In the genomic region with DNA sequence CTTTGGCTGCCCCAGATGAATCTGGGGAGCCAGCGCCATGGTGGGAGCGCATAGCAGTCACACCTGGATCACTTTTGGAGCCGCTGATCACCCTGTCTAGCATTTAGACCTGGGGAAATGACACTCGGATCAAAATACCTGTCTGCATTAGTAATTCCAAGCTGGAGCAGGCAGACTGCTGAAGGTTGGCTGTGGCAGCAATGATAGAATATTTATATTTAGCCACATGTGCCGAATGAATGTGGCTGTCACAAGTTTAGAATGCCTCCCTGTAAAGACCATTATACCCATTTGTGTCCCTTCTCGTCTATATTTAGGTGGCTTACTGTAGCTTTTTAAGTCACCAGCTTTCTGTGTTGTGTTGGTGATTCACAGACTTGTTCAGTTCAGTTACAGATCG, we compare ENCODE assay signal across 9 mouse cellular contexts. TPM values are rescaled to one million over a fixed set of nuclear protein-coding genes. Genes with fewer than 3 reads are reported as not detected.
DNase-seq lines count a peak whose midpoint lies in the region; ATAC-seq and TF ChIP-seq lines count a peak whose summit lies in the region.
"Had no signal": no experiment of that assay in that cellular context is flagged by ENCODE, and none has a peak within 500 bp of the region (broad histone marks: within the 10 kb centered on the region; RNA-seq: fewer than 3 reads in every experiment).

No protein-coding gene starts in this region.

- no peaks in the 10 kb centered on the region for H3K36me3 ChIP-seq in kidney, embryonic 14.5 days (ENCODE audit: control insufficient read depth, insufficient read depth, low read length)
- no peaks in the 10 kb centered on the region for H3K36me3 ChIP-seq in heart, embryonic 11.5 days (ENCODE audit: control insufficient read depth, insufficient read depth, low read length)
- no peaks in the 10 kb centered on the region for H3K36me3 ChIP-seq in liver, embryonic 13.5 days

- intact Hi-C loops in gastrocnemius, postnatal 14 days (cut with DNase I; ENCODE audit: low total_unique reads) = no loop called here

- TF ChIP-seq POLR2A in cortical plate, adult 2 months (IDR thresholded peaks at IDR 0.05; ENCODE audit: extremely low read depth, insufficient read depth, low read length) = no peak

- TF ChIP-seq CTCF in cortical plate, adult 2 months (IDR thresholded peaks at IDR 0.05; ENCODE audit: extremely low read depth, insufficient read depth, low read length) = no peak

- H3K27ac ChIP-seq in kidney, embryonic 14.5 days (ENCODE audit: low read depth, low read length) = no peak overlapping the region
- 0 out of 2 replicates have a peak overlapping the region, but pooled peaks have one; percentile 31 for H3K27ac ChIP-seq in cortical plate, adult 2 months (ENCODE audit: insufficient read depth, low read length)
- H3K27ac ChIP-seq in heart, embryonic 11.5 days (ENCODE audit: low read depth, low read length) = peak overlapping the region; percentile 69
- peak overlapping the region; percentile 98 for H3K27ac ChIP-seq in liver, embryonic 13.5 days

- no peaks in the 10 kb centered on the region for H3K4me1 ChIP-seq in kidney, embryonic 14.5 days (ENCODE audit: control insufficient read depth, insufficient read depth, low read length)
- H3K4me1 ChIP-seq in cortical plate, adult 2 months (ENCODE audit: control insufficient read depth, insufficient read depth, low read length) = peaks cover 18% of the 10 kb centered on the region
- H3K4me1 ChIP-seq in heart, embryonic 11.5 days (ENCODE audit: control insufficient read depth, insufficient read depth, low read length) = peaks cover 20% of the 10 kb centered on the region
- H3K4me1 ChIP-seq in liver, embryonic 13.5 days (replicated peaks) = peaks cover 95% of the 10 kb centered on the region

- no peak overlapping the region for H3K9ac ChIP-seq in kidney, embryonic 14.5 days (ENCODE audit: low read depth, low read length)
- H3K9ac ChIP-seq in heart, embryonic 11.5 days (ENCODE audit: low read depth, low read length) = peak overlapping the region; percentile 91
- peak overlapping the region; percentile 98 for H3K9ac ChIP-seq in liver, embryonic 13.5 days

- no peak for ATAC-seq in kidney, embryonic 14.5 days (ENCODE audit: low FRiP score, low TSS enrichment)
- no peak for ATAC-seq in heart, embryonic 11.5 days (replicated peaks; ENCODE audit: insufficient number of reproducible peaks, low FRiP score, low TSS enrichment)
- ATAC-seq in liver, embryonic 13.5 days (ENCODE audit: low read depth) = no peak

- WGBS in kidney, embryonic 14.5 days = 77% methylated on average over 7 of the region's 7 CpGs
- WGBS in heart, embryonic 11.5 days (ENCODE audit: insufficient replicate concordance) = 61% methylated on average over 7 of the region's 7 CpGs
- 70% methylated on average over 7 of the region's 7 CpGs for WGBS in liver, embryonic 13.5 days (ENCODE audit: insufficient replicate concordance)

- no peak for DNase-seq in kidney, postnatal 4 days
- no peak for DNase-seq in liver, embryonic 13.5 days
- DNase-seq in natural killer cell, adult 2 months (ENCODE audit: low spot score in 2 of 2) = no peak
- no peak for DNase-seq in cerebellum, adult 8-10 months
- DNase-seq in gastrocnemius, postnatal 14 days = no peak
- DNase-seq: layer of hippocampus, adult 9-11 months had no signal

- H3K27me3 ChIP-seq in kidney, embryonic 14.5 days (ENCODE audit: control insufficient read depth, insufficient read depth, low read length) = peaks cover 16% of the 10 kb centered on the region
- H3K27me3 ChIP-seq in heart, embryonic 11.5 days (ENCODE audit: control insufficient read depth, insufficient read depth, low read length) = peaks cover 8% of the 10 kb centered on the region; the same call in 1 of the 2 replicates
- H3K27me3 ChIP-seq in liver, embryonic 13.5 days = peaks cover 31% of the 10 kb centered on the region

- no peaks in the 10 kb centered on the region for H3K9me3 ChIP-seq in kidney, embryonic 14.5 days (ENCODE audit: control insufficient read depth, low read length)
- no peaks in the 10 kb centered on the region for H3K9me3 ChIP-seq in heart, embryonic 11.5 days (replicated peaks; ENCODE audit: control insufficient read depth, low read length)
- H3K9me3 ChIP-seq in liver, embryonic 13.5 days (replicated peaks) = no peaks in the 10 kb centered on the region

- H3K4me2 ChIP-seq in kidney, embryonic 14.5 days (replicated peaks; ENCODE audit: low read depth, low read length) = peak overlapping the region; percentile 90; the same call in 1 of the 2 replicates
- peak overlapping the region; percentile 92 for H3K4me2 ChIP-seq in heart, embryonic 11.5 days
- H3K4me2 ChIP-seq in liver, embryonic 13.5 days = peak overlapping the region; percentile 90

- no peak overlapping the region for H3K4me3 ChIP-seq in kidney, embryonic 14.5 days (ENCODE audit: low read length)
- H3K4me3 ChIP-seq in cortical plate, adult 2 months (ENCODE audit: insufficient read depth, low read length) = peak overlapping the region; percentile 71; the same call in 1 of the 2 replicates
- peak overlapping the region; percentile 79 for H3K4me3 ChIP-seq in heart, embryonic 11.5 days (ENCODE audit: low read depth, low read length)
- peak overlapping the region; percentile 88 for H3K4me3 ChIP-seq in liver, embryonic 13.5 days (replicated peaks)

RNA-seq across cellular contexts. Expression of gene Dnaja4, which starts 2.1 kb away (rescaled TPM):
- polyA plus RNA-seq in kidney, embryonic 14.5 days (2014; fragmentation: Nextera tagmentation; extraction: Ambion mirVana) = 1.9 and 3.0 TPM in 2 replicates
- polyA plus RNA-seq in cortical plate, adult 2 months (2012; rRNA removed) = 41.3 and 44.3 TPM in 2 replicates
- polyA plus RNA-seq in heart, embryonic 11.5 days (2014; fragmentation: Nextera tagmentation; extraction: Ambion mirVana) = 19.0 and 25.6 TPM in 2 replicates
- 21.1 and 23.4 TPM in 2 replicates for polyA plus RNA-seq in liver, embryonic 13.5 days (2015; fragmentation: Nextera tagmentation; extraction: Ambion mirVana)
- total RNA-seq in gastrocnemius, postnatal 14 days (2021) = 10 to 100 TPM; 39.8 to 58.3 TPM

RNA-seq across cellular contexts. Expression of gene Wdr61, which starts 33.6 kb away (rescaled TPM):
- 162 and 192 TPM in 2 replicates for polyA plus RNA-seq in kidney, embryonic 14.5 days (2014; fragmentation: Nextera tagmentation; extraction: Ambion mirVana)
- 61.2 and 62.6 TPM in 2 replicates for polyA plus RNA-seq in cortical plate, adult 2 months (2012; rRNA removed)
- polyA plus RNA-seq in heart, embryonic 11.5 days (2014; fragmentation: Nextera tagmentation; extraction: Ambion mirVana) = 124 and 128 TPM in 2 replicates
- 118 and 128 TPM in 2 replicates for polyA plus RNA-seq in liver, embryonic 13.5 days (2015; fragmentation: Nextera tagmentation; extraction: Ambion mirVana)
- total RNA-seq in gastrocnemius, postnatal 14 days (2021) = 10 to 100 TPM; 18.4 to 22.7 TPM

RNA-seq across cellular contexts. Expression of gene Acsbg1, which starts 39.1 kb away (rescaled TPM):
- polyA plus RNA-seq in kidney, embryonic 14.5 days (2014; fragmentation: Nextera tagmentation; extraction: Ambion mirVana) = 2.2 and 3.0 TPM in 2 replicates
- 188 and 193 TPM in 2 replicates for polyA plus RNA-seq in cortical plate, adult 2 months (2012; rRNA removed)
- polyA plus RNA-seq in heart, embryonic 11.5 days (2014; fragmentation: Nextera tagmentation; extraction: Ambion mirVana) = 0.24 and 0.36 TPM in 2 replicates
- 0.05 and 0.15 TPM in 2 replicates for polyA plus RNA-seq in liver, embryonic 13.5 days (2015; fragmentation: Nextera tagmentation; extraction: Ambion mirVana)
- total RNA-seq in gastrocnemius, postnatal 14 days (2021) = under 1 TPM; 0.27 to 0.45 TPM

Comparison
In these comparisons a context has a peak if more than half of its experiments do, and no peak if none do; other contexts are left out.
1. RNA of gene Acsbg1, which starts 39.1 kb away (polyA plus RNA-seq): 188 to 193 TPM in cortical plate, adult 2 months; 2.2 to 3.0 TPM in kidney, embryonic 14.5 days, 0.24 to 0.36 TPM in heart, embryonic 11.5 days and 0.05 to 0.15 TPM in liver, embryonic 13.5 days; every median in the first group is over 10 times any median in the second.
2. Peak in every context shown above with its lines, with median percentiles within 50 percentile points of each other: H3K4me2 ChIP-seq.